Mouse (Mus musculus) heart, postnatal 10 days (tissue): ENCODE results near the gene Mphosph9. TPM values are rescaled to one million over a fixed set of nuclear protein-coding genes. Genes with fewer than 3 reads are reported as not detected.
A peak's percentile ranks its signal among the peaks of the same experiment; 100 is the strongest.
"Not testable (repeated sequence)": the region's sequence is repeated elsewhere in the genome, so short reads cannot be mapped to it uniquely, and the experiment has no call there.

Experiments used
- DNase-seq, 2 experiments: peaks; one replicate each; pipeline ENCODE4 v3.0.0; 2021
- intact Hi-C: fragments of 180-260 bp; cut with DNase I; formaldehyde crosslinking; loops from one replicate; pipeline ENCODE4 v1.15.1; 2025
- total RNA-seq, 2 experiments: library from RNA; stranded (reverse); gene quantifications; 2 replicates each; pipeline ENCODE4 v1.2.3; 2021

Gene Mphosph9
- total RNA-seq, 2 experiments from 2014 or later: 6.7 to 7.4 TPM

DNA sequence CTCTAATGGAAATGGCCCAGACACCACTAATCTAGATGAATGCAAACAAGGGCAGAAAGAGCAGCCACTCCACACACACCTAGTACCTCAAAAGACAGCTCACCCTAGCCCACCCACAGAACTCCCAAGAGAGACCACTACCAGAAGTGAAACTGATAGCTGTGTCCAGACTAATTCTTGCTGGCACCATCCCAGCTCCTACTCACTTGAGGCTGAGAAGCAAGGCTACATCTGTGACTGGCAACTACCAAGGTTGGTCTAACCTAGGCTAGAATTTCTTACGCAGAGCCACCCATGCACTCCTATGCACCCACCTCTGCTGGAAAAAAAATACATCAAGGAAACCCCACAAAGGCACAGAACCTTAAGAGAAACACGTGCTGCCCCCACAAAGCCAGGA, 22.6 kb upstream of the Mphosph9 start:
- intact Hi-C loops: no loop called here
- no peak for DNase-seq

DNA sequence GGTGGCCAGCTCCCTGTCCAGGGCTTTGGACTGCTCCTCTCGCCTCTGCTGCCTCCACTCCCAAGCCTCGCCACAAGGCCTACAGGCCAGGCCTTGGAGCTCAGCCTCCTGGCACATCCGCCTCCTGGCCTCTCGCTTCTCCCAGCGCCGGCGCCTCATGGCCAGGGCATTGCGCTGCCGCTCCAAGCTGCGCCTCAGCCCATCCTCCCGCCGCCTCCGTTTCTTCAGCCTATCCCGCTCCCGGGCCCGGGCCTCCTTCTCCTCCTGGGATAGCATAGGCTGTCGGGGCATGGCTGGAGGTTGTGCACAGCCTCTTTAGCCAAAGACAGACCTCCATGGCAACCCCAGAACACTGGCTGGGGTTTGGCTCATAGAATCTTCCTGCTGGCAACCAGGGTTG, 21.4 kb upstream of the Mphosph9 start:
- DNase-seq: no peak

DNA sequence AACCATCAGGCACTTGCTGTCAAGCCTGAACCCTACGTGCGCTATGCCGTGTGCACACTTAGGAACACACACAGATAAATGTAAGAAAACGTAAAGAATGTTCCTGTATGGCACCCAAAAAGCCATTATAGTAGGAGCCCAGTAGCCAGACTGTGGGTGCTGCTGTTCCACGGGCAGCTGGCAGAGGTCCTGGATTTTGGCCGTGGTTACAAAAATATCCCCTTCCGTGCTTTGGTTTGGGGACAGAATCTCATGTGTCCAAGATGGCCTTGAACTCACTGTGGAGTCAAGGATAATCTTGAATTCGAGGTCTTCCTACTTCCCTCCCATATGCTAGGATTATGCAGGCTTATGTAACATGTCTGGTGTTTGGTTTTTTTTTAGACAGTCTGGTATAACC, 15.1 kb upstream of the Mphosph9 start:
- intact Hi-C loops: no loop called here
- no peak for DNase-seq

More for the DNA sequence above, 21.4 kb upstream of the Mphosph9 start:
- intact Hi-C loops: no loop called here

DNA sequence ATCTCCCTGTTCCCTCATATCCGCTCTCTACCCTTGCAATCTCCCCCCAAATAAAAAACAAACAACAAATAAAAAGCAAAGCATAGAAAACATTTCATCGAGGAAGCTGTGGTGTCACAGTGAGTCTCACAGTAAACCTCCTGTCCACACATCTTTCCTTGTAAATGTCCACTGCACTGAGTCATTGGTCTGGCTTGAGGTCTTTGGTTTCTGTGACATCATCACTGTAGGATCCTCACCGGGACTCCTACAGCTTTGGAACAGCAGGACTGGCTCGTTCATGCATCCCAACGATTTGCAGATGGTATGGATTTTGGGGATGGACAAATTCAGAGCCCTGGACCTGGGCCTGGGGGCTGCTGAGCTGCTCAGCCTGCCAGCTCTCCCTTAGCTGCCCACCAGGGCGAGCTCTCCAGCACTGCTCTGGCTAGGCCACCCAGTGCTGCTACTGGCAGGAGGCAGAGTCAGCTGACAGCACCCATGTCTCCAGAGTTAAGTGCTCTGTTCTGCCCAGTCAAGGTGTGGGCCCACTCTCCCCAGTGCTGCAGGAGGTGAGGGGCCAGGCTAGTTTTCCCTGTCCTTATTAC, 14.1 kb upstream of the Mphosph9 start:
- intact Hi-C loops: not testable (repeated sequence)
- DNase-seq: peak in 1 of 2 experiments; percentile 31

DNA sequence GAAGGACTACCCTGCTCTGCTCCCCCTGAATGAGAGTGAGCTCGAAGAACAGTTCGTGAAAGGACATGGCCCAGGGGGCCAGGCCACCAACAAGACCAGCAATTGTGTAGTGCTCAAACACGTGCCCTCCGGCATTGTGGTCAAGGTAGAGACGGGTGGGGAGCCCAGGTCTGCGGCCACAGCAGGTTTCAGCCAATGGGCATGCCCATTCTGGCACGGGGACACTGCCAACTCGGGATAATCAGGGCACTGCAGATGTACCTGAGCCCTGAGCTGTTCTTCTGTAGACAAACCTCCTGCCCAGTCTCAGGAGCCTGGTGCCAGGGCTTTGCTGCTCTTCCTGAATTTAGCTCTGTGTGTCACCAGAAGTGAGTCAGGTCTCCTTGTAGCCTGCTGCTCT, 11.0 kb upstream of the Mphosph9 start:
- DNase-seq: no peak
- intact Hi-C loops: no loop called here

DNA sequence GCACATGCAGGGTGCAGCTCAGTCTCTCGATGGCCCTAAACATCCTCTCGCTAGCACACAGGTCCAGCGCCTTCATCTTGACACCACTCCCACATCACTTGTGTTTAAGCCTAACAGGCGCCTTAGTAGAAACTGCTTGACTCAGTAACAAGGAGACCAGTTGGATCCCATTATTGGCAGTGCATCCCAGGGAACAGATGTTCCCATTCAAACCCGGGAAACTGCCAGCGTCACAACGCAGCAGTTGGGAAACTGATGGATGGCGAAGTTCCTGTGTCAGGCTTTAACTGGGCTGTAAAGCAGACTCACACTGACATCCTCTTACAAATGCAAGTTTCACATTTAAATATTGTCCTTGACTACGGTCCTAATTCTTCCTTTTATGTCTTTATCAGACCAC, 10.1 kb upstream of the Mphosph9 start:
- DNase-seq: peak; percentile 43 to 50
- intact Hi-C loops: no loop called here

DNA sequence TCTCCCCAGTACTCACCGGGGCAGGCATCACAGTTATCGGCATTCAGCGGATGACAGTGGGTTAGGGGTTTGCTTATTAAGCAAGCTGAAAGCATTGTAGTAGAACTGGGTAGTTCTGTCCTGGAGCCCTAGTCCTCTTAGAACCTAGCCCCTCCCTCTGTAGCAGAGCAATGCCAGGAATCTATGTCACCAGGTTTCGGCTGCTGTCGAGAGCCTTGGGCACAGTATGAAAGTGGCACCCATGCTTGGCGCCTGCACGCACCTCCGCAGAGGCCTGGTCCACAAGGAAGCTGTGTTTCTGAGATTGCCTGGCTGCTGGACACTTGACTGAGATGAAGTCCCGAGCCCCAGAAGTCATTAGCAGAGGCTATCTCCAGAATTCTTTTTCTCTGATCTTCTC, 9.3 kb upstream of the Mphosph9 start:
- intact Hi-C loops: no loop called here
- no peak for DNase-seq

DNA sequence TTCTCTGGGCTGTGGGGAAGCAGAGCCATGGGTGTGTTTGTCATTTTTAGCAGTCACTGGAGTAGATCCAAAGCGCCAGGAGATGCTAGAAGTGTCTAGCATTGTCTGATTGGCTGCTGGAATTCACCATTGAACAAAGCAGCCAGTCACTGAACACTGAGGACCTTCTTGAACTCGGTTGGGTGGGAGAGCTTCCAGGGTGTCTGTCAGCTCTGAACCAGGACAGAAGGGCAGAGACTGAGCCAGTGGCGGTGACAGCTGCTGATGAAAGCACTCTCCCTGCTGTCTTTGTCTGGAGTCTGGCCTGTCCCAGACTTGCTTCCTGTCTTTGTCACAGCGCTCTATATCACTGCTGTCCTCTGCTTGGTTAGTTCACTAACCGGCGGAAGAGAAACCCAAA, 6.6 kb upstream of the Mphosph9 start:
- intact Hi-C loops: no loop called here
- peak; percentile 86 for DNase-seq

DNA sequence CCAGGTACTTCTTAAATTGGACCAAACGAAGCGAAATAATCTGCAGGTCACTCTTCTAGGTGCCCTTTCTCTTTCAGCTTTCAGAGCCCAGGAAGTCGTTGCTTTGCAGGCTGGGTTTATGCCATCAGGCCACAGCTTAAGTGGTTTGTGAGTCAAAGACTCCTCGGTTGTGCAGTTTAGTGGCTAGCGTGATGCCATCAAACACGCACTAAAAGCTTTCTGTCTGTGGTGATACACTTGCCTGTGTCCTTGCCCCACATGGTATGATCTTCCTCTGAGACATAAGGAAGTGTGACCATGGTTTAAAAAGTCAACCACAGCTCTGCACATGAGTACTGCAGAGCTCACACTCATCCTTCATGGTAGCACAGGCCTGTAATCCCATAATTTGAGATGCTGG, 2.3 kb upstream of the Mphosph9 start:
- no peak for DNase-seq
- intact Hi-C loops: no loop called here

DNA sequence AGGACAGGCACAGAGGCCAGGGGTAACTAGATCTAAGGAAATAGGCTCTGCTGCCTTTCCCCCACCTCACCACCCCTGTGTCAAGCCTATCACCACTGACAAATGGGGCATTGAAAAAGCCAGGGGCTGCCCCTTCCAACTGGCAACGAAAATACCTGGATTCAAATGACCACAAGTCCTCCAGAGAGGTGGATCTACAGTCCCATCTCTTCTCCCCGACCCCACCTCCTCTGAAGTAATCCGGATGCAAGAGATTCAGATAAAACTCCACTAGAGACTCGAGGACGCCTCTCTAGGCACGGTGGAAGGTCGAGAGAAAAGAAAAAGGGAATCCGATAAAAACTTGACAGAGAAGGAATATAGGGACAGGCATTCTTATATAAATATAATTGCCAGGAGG, 943 bp downstream of the Mphosph9 start:
- intact Hi-C loops: loop anchor here (2.0 kb wide), 1 partner anchor 28 kb away; no protein-coding TSS in a partner anchor
- no peak for DNase-seq

DNA sequence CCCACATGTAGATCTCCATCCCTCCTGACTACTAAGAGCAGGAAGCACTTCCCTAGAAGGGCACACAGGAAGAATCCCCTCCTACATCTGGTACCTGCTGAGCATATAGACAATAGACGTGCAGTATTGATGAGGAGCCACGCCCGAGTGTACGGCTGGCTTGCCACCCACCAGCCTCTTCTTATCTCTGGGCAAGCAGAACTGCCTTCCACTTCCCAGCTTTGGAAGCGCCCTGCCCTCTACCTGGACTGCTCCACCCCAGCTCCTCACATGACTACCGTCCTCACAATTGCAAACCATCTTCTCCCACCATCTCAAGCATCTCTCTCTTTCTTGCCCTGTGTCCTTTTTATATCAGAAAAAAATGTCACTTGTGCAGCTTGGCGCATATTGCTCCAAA, 10.1 kb downstream of the Mphosph9 start:
- intact Hi-C loops: no loop called here
- no peak for DNase-seq

DNA sequence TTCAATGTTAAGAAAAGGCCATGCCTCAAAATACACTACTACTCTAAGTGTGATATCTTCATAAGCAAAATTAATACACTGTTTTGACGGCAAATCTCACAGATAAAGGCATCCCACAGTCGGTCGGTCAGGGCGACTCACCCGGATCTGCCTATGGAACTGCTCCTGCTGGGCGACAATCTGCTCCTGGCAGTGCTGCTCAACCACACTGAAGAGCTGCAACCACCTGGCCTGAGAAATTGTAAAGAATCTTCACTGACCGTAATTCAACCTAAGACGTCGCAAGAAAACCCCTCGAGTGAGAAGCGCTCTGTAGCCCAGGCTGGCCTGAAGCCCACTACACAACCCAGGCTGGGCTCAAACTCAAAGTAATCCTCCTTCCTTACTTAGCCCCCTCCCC, 11.8 kb downstream of the Mphosph9 start:
- intact Hi-C loops: no loop called here
- no peak for DNase-seq

DNA sequence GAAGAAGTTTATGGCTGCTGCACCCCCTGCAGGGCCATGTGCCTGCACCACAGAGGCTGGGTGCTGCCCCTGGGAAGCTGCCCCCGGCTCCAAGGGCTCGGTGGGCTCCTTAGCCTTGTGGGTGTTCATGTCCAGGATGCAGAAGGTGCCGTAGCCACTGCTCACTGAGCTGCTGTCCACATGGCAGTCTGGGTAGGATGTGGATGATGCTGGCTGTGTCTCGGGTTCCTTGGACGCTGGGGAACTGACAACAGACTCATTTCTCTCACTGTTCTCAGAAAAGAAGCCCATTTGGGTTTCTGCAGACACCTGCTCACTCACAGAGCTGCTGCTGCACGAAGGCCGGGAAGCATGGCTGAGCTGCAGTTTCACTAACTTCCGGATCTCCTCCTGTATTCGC, 12.3 kb downstream of the Mphosph9 start:
- no peak for DNase-seq
- intact Hi-C loops: no loop called here

DNA sequence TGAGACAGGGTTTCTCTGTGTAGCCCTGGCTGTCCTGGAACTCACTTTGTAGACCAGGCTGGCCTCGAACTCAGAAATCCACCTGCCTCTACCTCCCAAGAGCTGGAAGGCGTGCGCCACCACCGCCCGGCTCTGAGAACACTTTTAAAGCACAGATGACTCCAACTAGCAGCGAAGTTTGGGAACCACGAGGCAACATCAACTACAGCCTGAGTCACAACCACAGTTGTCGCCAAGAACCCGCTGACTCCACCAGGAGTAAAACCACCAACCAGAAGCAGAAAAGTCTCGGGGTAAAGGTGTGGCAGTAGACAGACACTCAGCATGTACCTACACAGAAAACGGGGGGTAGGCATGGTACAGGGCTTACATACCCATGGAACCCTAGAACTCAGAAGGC, 17.7 kb downstream of the Mphosph9 start:
- DNase-seq: no peak
- intact Hi-C loops: no loop called here

DNA sequence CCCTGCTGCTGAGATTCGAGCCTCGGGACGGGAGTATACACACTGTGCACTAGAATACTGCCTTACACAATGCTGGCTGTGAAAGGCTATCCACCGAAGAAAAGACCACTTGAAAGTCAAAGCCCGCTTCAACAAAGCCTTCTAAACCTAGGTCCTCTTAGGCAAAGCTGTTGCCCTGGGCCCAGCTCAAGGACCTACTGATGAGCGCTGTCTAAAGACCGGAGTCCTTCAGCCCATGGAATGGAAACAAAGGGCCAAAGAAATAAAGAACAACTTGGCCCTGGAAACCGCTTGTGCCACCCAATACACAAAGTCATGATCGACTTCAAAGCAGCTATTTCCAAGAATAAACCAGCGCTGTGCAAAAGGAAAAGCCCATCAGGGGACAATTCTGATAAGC, 18.6 kb downstream of the Mphosph9 start:
- intact Hi-C loops: no loop called here
- no peak for DNase-seq

DNA sequence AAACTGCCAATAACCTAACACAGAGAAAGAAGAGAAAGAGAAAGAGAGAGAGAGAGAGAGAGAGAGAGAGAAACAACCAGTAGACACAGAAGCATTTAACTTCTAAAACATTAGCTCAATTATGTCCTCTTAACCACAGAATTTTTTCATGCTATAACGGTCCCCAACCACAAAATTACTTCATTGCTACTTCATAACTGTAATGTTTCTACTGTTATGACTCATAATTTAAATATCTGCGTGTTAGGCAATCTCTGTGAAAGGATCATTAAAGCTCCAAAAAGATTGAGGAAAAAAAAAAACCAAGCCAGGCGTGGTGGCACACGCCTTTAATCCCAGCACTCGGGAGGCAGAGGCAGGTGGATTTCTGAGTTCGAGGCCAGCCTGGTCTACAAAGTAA, 24.9 kb downstream of the Mphosph9 start:
- DNase-seq, intact Hi-C loops: not testable (repeated sequence)

DNA sequence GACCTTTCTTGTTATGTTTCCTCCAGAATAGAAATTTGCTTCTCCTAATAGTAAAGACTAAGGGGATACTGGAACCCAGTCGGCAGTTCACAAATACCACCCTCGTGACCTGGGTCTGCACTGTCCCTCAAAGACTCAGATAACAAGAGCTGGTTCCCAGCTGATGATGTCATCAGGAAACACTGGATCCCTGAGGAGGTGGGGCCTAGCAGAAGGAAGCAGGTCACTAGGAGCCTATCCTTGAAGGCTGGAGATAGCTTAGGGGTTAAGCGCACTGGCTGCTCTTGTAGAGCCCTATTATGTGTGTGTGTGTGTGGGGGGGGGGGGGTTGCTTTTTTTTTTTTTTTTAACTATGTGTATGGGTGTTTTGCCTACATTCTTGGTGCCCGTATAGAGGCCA, 27.6 kb downstream of the Mphosph9 start:
- no peak for DNase-seq
- intact Hi-C loops: no loop called here

DNA sequence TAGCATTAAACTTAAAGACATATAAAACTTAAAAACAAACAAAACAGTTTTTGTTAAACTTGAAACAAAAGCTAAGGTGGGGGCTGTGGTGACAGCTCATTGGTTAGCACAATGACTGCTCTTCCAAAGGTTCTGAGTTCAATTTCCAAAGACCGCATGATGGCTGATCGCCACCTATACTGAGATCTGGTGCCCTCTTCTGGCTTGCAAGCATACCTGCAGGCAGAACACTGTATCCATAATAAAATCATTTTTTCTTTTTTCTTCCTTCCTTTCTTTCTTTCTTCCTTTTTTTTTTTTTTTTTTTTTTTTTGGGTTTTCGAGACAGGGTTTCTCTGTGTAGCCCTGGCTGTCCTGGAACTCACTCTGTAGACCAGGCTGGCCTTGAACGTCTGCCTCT, 28.5 kb downstream of the Mphosph9 start:
- DNase-seq: peak in 1 of 2 experiments; percentile 37
- intact Hi-C loops: loop anchor here (2.0 kb wide), 1 partner anchor 27 kb away; the partner anchor contains the start of gene Mphosph9

DNA sequence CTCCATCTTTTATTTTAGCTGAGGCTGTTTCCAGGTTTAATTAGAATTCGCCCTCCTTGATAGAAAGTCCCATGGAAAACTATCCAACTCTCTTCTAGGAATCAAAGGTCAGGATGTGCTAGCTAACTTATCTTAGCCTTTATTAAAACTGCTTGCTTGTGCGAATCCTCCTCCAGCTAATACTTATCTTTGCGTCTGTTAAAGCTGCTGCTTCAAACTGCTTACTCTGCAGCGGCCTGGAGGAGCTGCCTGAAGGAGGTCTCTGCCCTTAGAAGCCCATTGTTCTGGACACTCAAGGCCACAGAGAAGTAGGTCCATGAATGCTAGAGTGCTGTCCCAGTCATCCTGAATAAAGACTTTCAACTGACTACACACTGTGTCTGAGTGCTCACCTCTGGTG, 31.3 kb downstream of the Mphosph9 start:
- intact Hi-C loops: no loop called here
- no peak for DNase-seq

DNA sequence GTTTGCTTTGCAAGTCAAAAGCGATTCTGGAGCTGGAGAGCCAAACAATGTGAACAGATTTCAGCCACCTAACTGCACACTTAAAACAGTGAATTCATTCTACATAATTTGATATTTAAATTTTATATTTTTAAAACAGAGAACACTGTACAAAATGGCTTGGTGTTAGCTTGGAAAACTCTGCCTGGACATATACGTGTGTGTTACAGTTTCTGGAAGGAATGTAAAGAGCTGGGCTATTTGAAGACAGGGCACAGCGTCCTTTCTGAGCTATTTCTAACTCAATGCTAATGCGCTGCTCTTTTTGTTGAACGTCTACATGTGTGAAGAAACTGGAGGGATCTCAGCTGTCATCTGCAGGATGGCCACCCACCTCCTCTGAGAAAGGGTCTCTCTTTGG, 33.8 kb downstream of the Mphosph9 start:
- intact Hi-C loops: no loop called here
- DNase-seq: no peak

DNA sequence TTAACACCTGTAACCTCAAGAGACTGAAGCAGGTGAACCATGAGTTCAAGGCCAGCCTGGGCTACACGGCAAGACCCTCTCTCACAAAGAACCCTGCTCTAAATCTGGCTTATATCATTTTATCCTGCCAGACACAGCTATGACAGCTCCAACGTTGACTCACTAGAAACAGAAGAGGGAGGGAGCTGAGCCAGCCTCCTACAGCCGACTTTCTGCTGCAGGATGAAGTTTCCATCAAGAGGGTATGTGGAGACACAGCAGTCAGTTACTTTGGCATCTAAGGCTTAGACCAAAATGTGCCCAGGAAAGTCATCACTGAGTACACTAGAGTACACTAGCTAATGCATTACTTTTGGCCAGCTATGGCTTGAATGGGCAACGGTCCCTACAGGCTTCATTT, 37.6 kb downstream of the Mphosph9 start:
- intact Hi-C loops: no loop called here
- DNase-seq: no peak

DNA sequence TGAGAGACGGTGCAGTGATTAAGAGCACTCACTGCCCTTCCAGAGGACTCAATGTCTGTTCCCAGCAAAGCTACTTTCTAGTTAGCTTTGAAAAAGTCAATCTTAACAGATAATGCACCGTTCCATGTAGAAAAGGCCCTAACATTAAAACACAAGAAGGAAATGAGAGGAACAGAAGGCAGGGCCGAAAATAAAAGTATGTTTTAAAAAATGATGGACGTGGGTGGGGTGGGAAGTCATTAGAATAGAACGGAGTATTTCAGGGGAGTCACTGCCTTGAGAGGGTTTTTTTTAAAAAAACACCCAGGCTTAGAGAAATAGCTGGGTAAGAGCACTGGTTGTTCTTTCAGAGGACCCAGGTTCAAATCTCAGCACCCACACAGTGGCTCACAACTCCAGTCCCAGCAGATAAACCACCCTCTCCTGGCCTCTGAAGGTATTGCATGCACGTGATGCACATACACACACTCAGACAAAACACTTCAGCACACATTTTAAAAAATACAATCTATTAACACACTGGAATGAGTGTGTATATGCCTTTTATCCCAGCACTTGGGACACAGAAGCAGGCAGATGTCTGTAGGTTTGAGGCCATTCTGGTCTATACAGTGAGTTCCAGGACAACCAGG, 40.0 kb downstream of the Mphosph9 start:
- no peak for DNase-seq
- intact Hi-C loops: no loop called here

DNA sequence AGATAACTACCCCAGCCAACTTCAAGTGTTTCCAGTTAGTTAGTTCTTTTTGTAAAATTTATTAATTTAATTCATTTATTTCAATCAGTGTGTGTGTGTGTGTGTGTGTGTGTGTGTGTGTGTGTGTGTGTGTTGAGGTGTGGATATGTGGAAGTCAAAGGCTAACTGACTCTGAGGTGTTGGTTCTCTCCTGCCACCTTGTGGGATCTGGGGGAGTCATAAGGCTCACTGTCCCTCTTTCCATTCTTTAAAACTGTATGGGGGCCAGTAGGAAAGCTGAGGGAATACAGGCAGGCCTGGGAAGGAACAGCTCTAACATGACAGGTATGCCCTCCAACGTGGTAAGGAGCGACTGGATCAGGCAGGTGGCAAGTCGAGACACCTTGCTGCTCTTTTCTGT, 43.4 kb downstream of the Mphosph9 start:
- peak; percentile 43 to 57 for DNase-seq
- intact Hi-C loops: loop anchor here (1.0 kb wide), 1 partner anchor 122 kb away; no protein-coding TSS in a partner anchor
